ENCODE assay signal across 8 mouse cellular contexts in the genomic region with DNA sequence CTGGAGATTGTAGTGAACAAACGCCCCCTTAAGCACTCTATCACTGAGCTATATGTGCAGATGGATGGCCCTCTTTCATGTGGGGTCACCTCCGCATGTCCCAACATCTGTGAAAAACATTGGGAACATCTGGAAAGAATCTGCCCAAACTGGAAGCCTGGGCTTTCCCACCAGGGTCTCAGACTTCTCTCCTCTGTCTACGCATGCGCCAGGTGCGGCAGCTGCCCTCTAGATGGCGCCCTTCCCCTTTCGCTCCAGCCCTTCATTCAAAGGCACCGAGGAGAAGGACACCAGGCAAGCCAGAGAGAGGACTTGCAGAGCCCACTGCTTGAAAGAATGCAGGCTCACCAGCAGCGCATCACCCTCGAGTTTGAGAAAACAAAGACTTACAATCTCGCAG. TPM values are rescaled to one million over a fixed set of nuclear protein-coding genes. Genes with fewer than 3 reads are reported as not detected.
DNase-seq lines count a peak whose midpoint lies in the region; ATAC-seq lines count a peak whose summit lies in the region.

No protein-coding gene starts in this region.

- peak; percentile 92 for DNase-seq in ZHBTc4 (ENCODE audit: low read depth, low spot score)
- peak; percentile 98 for DNase-seq in embryo, embryonic 10 days (ENCODE audit: low spot score)
- peak; percentile 88 for DNase-seq in gastrocnemius, postnatal 14 days
- DNase-seq in left cerebral cortex, postnatal 14 days (ENCODE audit: low spot score in 2 of 2) = peak; percentile 85 to 89
- DNase-seq in right cerebral cortex, postnatal 25 days = peak; percentile 76
- peak; percentile 83 to 85 for DNase-seq in urinary bladder, postnatal 36 days (ENCODE audit: low spot score in 2 of 2)

- peak; percentile 65 for ATAC-seq in inflammation-experienced regulatory T-cells, adult 6 months
- peak; percentile 76 for ATAC-seq in megakaryocyte-erythroid progenitor cell, adult 5-6 weeks (replicated peaks; ENCODE audit: low FRiP score, low TSS enrichment, poor library complexity, severe bottlenecking)

- intact Hi-C loops in gastrocnemius, postnatal 14 days (cut with DNase I; ENCODE audit: low total_unique reads) = no loop called here
- intact Hi-C loops in left cerebral cortex, postnatal 14 days (cut with DNase I) = loop anchor here (1.0 kb wide), 1 partner anchor 37 kb away; no protein-coding TSS in a partner anchor

RNA-seq across cellular contexts. Expression of gene E2f2, which starts 8.7 kb away (rescaled TPM):
- 1 to 10 TPM; 4.0 to 6.5 TPM for total RNA-seq in gastrocnemius, postnatal 14 days (2021)
- 10 to 100 TPM; 15.0 to 44.4 (median 16.8) TPM for polyA plus RNA-seq in inflammation-experienced regulatory T-cells, adult 6 months (2017; shearing (Covaris generic))
- total RNA-seq in left cerebral cortex, postnatal 14 days (2021) = under 1 TPM; 0.90 to 0.93 TPM
- 11.1 and 17.0 TPM in 2 replicates for total RNA-seq in megakaryocyte-erythroid progenitor cell, adult 5-6 weeks (2014; fragmentation: Nextera tagmentation)
- total RNA-seq in megakaryocyte-erythroid progenitor cell, adult 5-6 weeks (2017) = 4.5 and 10.2 TPM in 2 replicates

RNA-seq across cellular contexts. Expression of gene Id3, which starts 20.2 kb away (rescaled TPM):
- total RNA-seq in gastrocnemius, postnatal 14 days (2021) = 10 to 100 TPM; 28.4 to 28.7 TPM
- 100 to 1,000 TPM; 125 to 343 (median 290) TPM for polyA plus RNA-seq in inflammation-experienced regulatory T-cells, adult 6 months (2017; shearing (Covaris generic))
- 10 to 100 TPM; 30.2 to 53.1 TPM for total RNA-seq in left cerebral cortex, postnatal 14 days (2021)
- 1.5 and 7.8 TPM in 2 replicates for total RNA-seq in megakaryocyte-erythroid progenitor cell, adult 5-6 weeks (2014; fragmentation: Nextera tagmentation)
- total RNA-seq in megakaryocyte-erythroid progenitor cell, adult 5-6 weeks (2017) = 1.9 and 3.1 TPM in 2 replicates

RNA-seq across cellular contexts. Expression of gene Asap3, which starts 42.7 kb away (rescaled TPM):
- total RNA-seq in gastrocnemius, postnatal 14 days (2021) = 1 to 10 TPM; 4.0 to 5.9 TPM
- under 1 TPM in 1 of 3 experiments, not detected in 2; 0.16 TPM for polyA plus RNA-seq in inflammation-experienced regulatory T-cells, adult 6 months (2017; shearing (Covaris generic))
- 1 to 10 TPM; 3.9 to 4.2 TPM for total RNA-seq in left cerebral cortex, postnatal 14 days (2021)
- total RNA-seq in megakaryocyte-erythroid progenitor cell, adult 5-6 weeks (2014; fragmentation: Nextera tagmentation) = not detected in 2 replicates
- not detected in 2 replicates for total RNA-seq in megakaryocyte-erythroid progenitor cell, adult 5-6 weeks (2017)

Comparison
In these comparisons a context has a peak if more than half of its experiments do, and no peak if none do; other contexts are left out.
1. Peak in every context shown above with its lines: DNase-seq and ATAC-seq.
2. RNA of gene Asap3, which starts 42.7 kb away (total RNA-seq): 4.0 to 5.9 TPM in gastrocnemius, postnatal 14 days and 3.9 to 4.2 TPM in left cerebral cortex, postnatal 14 days; not detected in megakaryocyte-erythroid progenitor cell, adult 5-6 weeks; every median in the first group is over 4 times any median in the second.